Mouse (Mus musculus) intestine, embryonic 16.5 days (tissue): ENCODE data around the gene Krt87. TPM values are rescaled to one million over a fixed set of nuclear protein-coding genes. Genes with fewer than 3 reads are reported as not detected.

Source experiments
- ATAC-seq: fragments of 200-750 bp; cut with Nextera tagmentation; 2 replicates; pipeline ENCODE4 v1.8.0; 2017; ENCODE audit warnings: moderate TSS enrichment, moderate library complexity
- H3K27ac ChIP-seq: fragments of 300-500 bp; sonication (generic); 2 replicates; pipeline ENCODE4 v1.5.1; 2014; ENCODE audit warnings: mild to moderate bottlenecking, low read length
- H3K27me3 ChIP-seq: fragments of 300-500 bp; sonication (generic); replicated peaks from 2 replicates; pipeline ENCODE4 v1.6.1; 2014; ENCODE audit warnings: low read length, control low read depth, mixed read lengths; ENCODE audit not compliant: control insufficient read depth, insufficient read depth
- H3K36me3 ChIP-seq: fragments of 300-500 bp; sonication (generic); 2 replicates; pipeline ENCODE4 v1.6.1; 2014; ENCODE audit warnings: low read length, control low read depth; ENCODE audit not compliant: control insufficient read depth, insufficient read depth
- H3K4me1 ChIP-seq: fragments of 300-500 bp; sonication (generic); 2 replicates; pipeline ENCODE4 v1.6.1; 2014; ENCODE audit warnings: low read length, control low read depth, mixed read lengths; ENCODE audit not compliant: control insufficient read depth, insufficient read depth
- H3K4me2 ChIP-seq: fragments of 300-500 bp; sonication (generic); 2 replicates; pipeline ENCODE4 v1.6.1; 2014; ENCODE audit warnings: low read depth, low read length, control low read depth
- H3K4me3 ChIP-seq: fragments of 300-500 bp; sonication (generic); 2 replicates; pipeline ENCODE4 v1.5.1; 2014; ENCODE audit warnings: mild to moderate bottlenecking, low read length
- H3K9ac ChIP-seq: fragments of 300-500 bp; sonication (generic); 2 replicates; pipeline ENCODE4 v1.6.1; 2014; ENCODE audit warnings: low read depth, low read length
- H3K9me3 ChIP-seq: fragments of 300-500 bp; sonication (generic); 2 replicates; pipeline ENCODE4 v1.6.1; 2016; ENCODE audit warnings: low read length, control low read depth; ENCODE audit not compliant: control insufficient read depth
- WGBS: fragments of 180-500 bp; shearing (Covaris S2); extraction: QIAGEN DNeasy Blood & Tissue Kit; methylation state at CpG from one replicate; pipeline ENCODE4 v1.1.7; 2014; 5-methylcytosine and 5-hydroxymethylcytosine counted together
- polyA plus RNA-seq: library from polyadenylated mRNA; unstranded; fragments of >200 nt; fragmentation: Nextera tagmentation; extraction: Ambion mirVana; gene quantifications from 2 replicates; pipeline ENCODE4 v1.2.1, GENCODE M21; 2015

Krt87 gene
- polyA plus RNA-seq, 1 experiment from 2014 or later, result 0.48 TPM

GRCm38 (mm10) chr15:101398269-101398668 lies 40.3 kb downstream of the Krt87 start:
- Histone ChIP-seq H3K4me2 (no peak overlapping the region), H3K27ac (no peak overlapping the region), H3K27me3 (no peaks in the 10 kb centered on the region), H3K36me3 (no peaks in the 10 kb centered on the region), H3K9ac (no peak overlapping the region), H3K9me3 (no peaks in the 10 kb centered on the region), H3K4me3 (no peak overlapping the region), H3K4me1 (no peaks in the 10 kb centered on the region)
- 80% methylated on average over 8 of the region's 8 CpGs for WGBS
- no peak for ATAC-seq

GRCm38 (mm10) chr15:101397683-101398082 lies 40.9 kb downstream of the Krt87 start:
- 65% methylated on average over 2 of the region's 2 CpGs for WGBS
- ATAC-seq, result peak; percentile 81

GRCm38 (mm10) chr15:101396921-101397320 lies 41.7 kb downstream of the Krt87 start:
- no peak for ATAC-seq
- no peaks in the 10 kb centered on the region for H3K4me1 ChIP-seq
- 80% methylated on average over 3 of the region's 3 CpGs for WGBS

More at GRCm38 (mm10) chr15:101397683-101398082, 40.9 kb downstream of the Krt87 start:
- no peak overlapping the region for H3K4me2 ChIP-seq
- H3K36me3 ChIP-seq, result no peaks in the 10 kb centered on the region
- no peak overlapping the region for H3K9ac ChIP-seq
- H3K27ac ChIP-seq, result no peak overlapping the region
- no peaks in the 10 kb centered on the region for H3K4me1 ChIP-seq
- no peak overlapping the region for H3K4me3 ChIP-seq
- H3K27me3 ChIP-seq, result no peaks in the 10 kb centered on the region
- H3K9me3 ChIP-seq, result no peaks in the 10 kb centered on the region

GRCm38 (mm10) chr15:101396466-101396865 lies 42.1 kb downstream of the Krt87 start:
- Histone ChIP-seq H3K9ac (no peak overlapping the region), H3K27ac (no peak overlapping the region), H3K4me3 (no peak overlapping the region), H3K4me2 (no peak overlapping the region), H3K36me3 (no peaks in the 10 kb centered on the region), H3K27me3 (no peaks in the 10 kb centered on the region), H3K4me1 (no peaks in the 10 kb centered on the region), H3K9me3 (no peaks in the 10 kb centered on the region)
- no peak for ATAC-seq
- 65% methylated on average over 7 of the region's 7 CpGs for WGBS

More at GRCm38 (mm10) chr15:101396921-101397320, 41.7 kb downstream of the Krt87 start:
- H3K4me2 ChIP-seq, result no peak overlapping the region
- H3K27ac ChIP-seq, result no peak overlapping the region
- no peaks in the 10 kb centered on the region for H3K9me3 ChIP-seq
- no peak overlapping the region for H3K9ac ChIP-seq
- no peaks in the 10 kb centered on the region for H3K27me3 ChIP-seq
- H3K36me3 ChIP-seq, result no peaks in the 10 kb centered on the region
- H3K4me3 ChIP-seq, result no peak overlapping the region

GRCm38 (mm10) chr15:101394908-101395307 lies 43.7 kb downstream of the Krt87 start:
- H3K36me3 ChIP-seq, result no peaks in the 10 kb centered on the region
- H3K4me3 ChIP-seq, result no peak overlapping the region
- H3K27me3 ChIP-seq, result no peaks in the 10 kb centered on the region
- no peaks in the 10 kb centered on the region for H3K9me3 ChIP-seq
- no peak for ATAC-seq
- no peak overlapping the region for H3K4me2 ChIP-seq
- WGBS, result 62% methylated on average over 7 of the region's 7 CpGs
- no peak overlapping the region for H3K9ac ChIP-seq
- no peak overlapping the region for H3K27ac ChIP-seq
- no peaks in the 10 kb centered on the region for H3K4me1 ChIP-seq

GRCm38 (mm10) chr15:101392251-101392650 lies 46.4 kb downstream of the Krt87 start:
- no peak for ATAC-seq
- Histone ChIP-seq H3K9me3 (no peaks in the 10 kb centered on the region), H3K4me3 (no peak overlapping the region), H3K27ac (no peak overlapping the region), H3K36me3 (no peaks in the 10 kb centered on the region), H3K27me3 (no peaks in the 10 kb centered on the region), H3K4me1 (peaks cover 5% of the 10 kb centered on the region; the same call in 1 of the 2 replicates), H3K9ac (no peak overlapping the region), H3K4me2 (no peak overlapping the region)
- 79% methylated on average over 5 of the region's 5 CpGs for WGBS

- no peak overlapping the region for H3K4me3 ChIP-seq
- H3K36me3 ChIP-seq, result no peaks in the 10 kb centered on the region
- no peak overlapping the region for H3K4me2 ChIP-seq
- 90% methylated on average over 5 of the region's 5 CpGs for WGBS
- H3K27me3 ChIP-seq, result no peaks in the 10 kb centered on the region
- no peaks in the 10 kb centered on the region for H3K9me3 ChIP-seq
- peaks cover 5% of the 10 kb centered on the region; the same call in 1 of the 2 replicates for H3K4me1 ChIP-seq
- no peak for ATAC-seq
- no peak overlapping the region for H3K27ac ChIP-seq
- no peak overlapping the region for H3K9ac ChIP-seq
These were observed 48.4 kb downstream of the Krt87 start for GRCm38 (mm10) chr15:101390203-101390602.

- Histone ChIP-seq H3K27ac (no peak overlapping the region), H3K4me1 (peaks cover 5% of the 10 kb centered on the region; the same call in 1 of the 2 replicates), H3K36me3 (no peaks in the 10 kb centered on the region), H3K9me3 (no peaks in the 10 kb centered on the region), H3K27me3 (no peaks in the 10 kb centered on the region), H3K9ac (no peak overlapping the region), H3K4me3 (no peak overlapping the region), H3K4me2 (no peak overlapping the region)
- ATAC-seq, result peak; percentile 72
- WGBS, result 39% methylated on average over 5 of the region's 5 CpGs
These were observed 50.5 kb downstream of the Krt87 start for GRCm38 (mm10) chr15:101388034-101388541.

GRCm38 (mm10) chr15:101387176-101387575 lies 51.4 kb downstream of the Krt87 start:
- Histone ChIP-seq H3K27ac (no peak overlapping the region), H3K9ac (no peak overlapping the region), H3K4me2 (no peak overlapping the region), H3K4me1 (peaks cover 5% of the 10 kb centered on the region; the same call in 1 of the 2 replicates), H3K36me3 (no peaks in the 10 kb centered on the region), H3K4me3 (no peak overlapping the region), H3K9me3 (no peaks in the 10 kb centered on the region), H3K27me3 (no peaks in the 10 kb centered on the region)
- 0 out of 2 replicates have a peak, but pooled peaks have one; percentile 29 for ATAC-seq
- 61% methylated on average over 3 of the region's 3 CpGs for WGBS

GRCm38 (mm10) chr15:101385064-101385463 lies 53.5 kb downstream of the Krt87 start:
- no peak overlapping the region for H3K4me2 ChIP-seq
- no peak overlapping the region for H3K9ac ChIP-seq
- no peaks in the 10 kb centered on the region for H3K27me3 ChIP-seq
- 81% methylated on average over 6 of the region's 6 CpGs for WGBS
- no peak overlapping the region for H3K27ac ChIP-seq
- H3K4me1 ChIP-seq, result peaks cover 14% of the 10 kb centered on the region
- no peaks in the 10 kb centered on the region for H3K9me3 ChIP-seq
- no peaks in the 10 kb centered on the region for H3K36me3 ChIP-seq
- no peak overlapping the region for H3K4me3 ChIP-seq
- no peak for ATAC-seq
